Mouse (Mus musculus) kidney, embryonic 15.5 days (tissue): ENCODE results near the gene Pik3r1. TPM values are rescaled to one million over a fixed set of nuclear protein-coding genes. Genes with fewer than 3 reads are reported as not detected.

Experiments
- ATAC-seq: fragments of 200-750 bp; cut with Nextera tagmentation; replicated peaks from 2 replicates; pipeline ENCODE4 v1.8.0; 2017; ENCODE audit warnings: moderate TSS enrichment; ENCODE audit not compliant: low FRiP score
- H3K27ac ChIP-seq: fragments of 300-500 bp; sonication (generic); 2 replicates; pipeline ENCODE4 v1.5.1; 2015; ENCODE audit warnings: mild to moderate bottlenecking, inconsistent platforms
- H3K27me3 ChIP-seq: fragments of 300-500 bp; sonication (generic); 2 replicates; pipeline ENCODE4 v1.6.1; 2015; ENCODE audit warnings: inconsistent platforms
- H3K36me3 ChIP-seq: fragments of 300-500 bp; sonication (generic); 2 replicates; pipeline ENCODE4 v1.6.1; 2015; ENCODE audit warnings: inconsistent platforms
- H3K4me1 ChIP-seq: fragments of 300-500 bp; sonication (generic); 2 replicates; pipeline ENCODE4 v1.6.1; 2015; ENCODE audit warnings: inconsistent platforms
- H3K4me2 ChIP-seq: fragments of 300-500 bp; sonication (generic); 2 replicates; pipeline ENCODE4 v1.6.1; 2015; ENCODE audit warnings: moderate library complexity, mild to moderate bottlenecking, inconsistent platforms
- H3K4me3 ChIP-seq: fragments of 300-500 bp; sonication (generic); replicated peaks from 2 replicates; pipeline ENCODE4 v1.5.1; 2015; ENCODE audit warnings: mild to moderate bottlenecking, inconsistent platforms
- H3K9ac ChIP-seq: fragments of 300-500 bp; sonication (generic); 2 replicates; pipeline ENCODE4 v1.6.1; 2015; ENCODE audit warnings: mild to moderate bottlenecking, inconsistent platforms
- H3K9me3 ChIP-seq: fragments of 300-500 bp; sonication (generic); replicated peaks from 2 replicates; pipeline ENCODE4 v1.6.1; 2016; ENCODE audit warnings: inconsistent platforms
- WGBS: fragments of 180-500 bp; shearing (Covaris S2); methylation state at CpG from one replicate; pipeline ENCODE4 v1.1.7; 2015; ENCODE audit warnings: mixed read lengths; 5-methylcytosine and 5-hydroxymethylcytosine counted together
- polyA plus RNA-seq: library from polyadenylated mRNA; unstranded; fragments of >200 nt; fragmentation: Nextera tagmentation; extraction: Ambion mirVana; gene quantifications from 2 replicates; pipeline ENCODE4 v1.2.1, GENCODE M21; 2015

The Pik3r1 gene
- polyA plus RNA-seq, 1 experiment from 2014 or later: 40.3 TPM

- H3K36me3 ChIP-seq: no peaks in the 10 kb centered on the region
- H3K4me3 ChIP-seq: no peak overlapping the region
- no peaks in the 10 kb centered on the region for H3K27me3 ChIP-seq
- WGBS: 79% methylated on average over 10 of the region's 10 CpGs
- H3K9ac ChIP-seq: no peak overlapping the region
- ATAC-seq: no peak
- peaks cover 62% of the 10 kb centered on the region for H3K4me1 ChIP-seq
- H3K27ac ChIP-seq: peak overlapping the region; percentile 48; the same call in 1 of the 2 replicates
- H3K4me2 ChIP-seq: no peak overlapping the region
- H3K9me3 ChIP-seq: no peaks in the 10 kb centered on the region
Measured at GRCm38 (mm10) chr13:101732675-101733074, 35.3 kb downstream of the Pik3r1 start.

GRCm38 (mm10) chr13:101731777-101732176 is 36.2 kb downstream of the Pik3r1 start:
- no peaks in the 10 kb centered on the region for H3K27me3 ChIP-seq
- peaks cover 56% of the 10 kb centered on the region for H3K4me1 ChIP-seq
- H3K4me3 ChIP-seq: no peak overlapping the region
- ATAC-seq: no peak; the same call in 1 of the 2 replicates
- H3K4me2 ChIP-seq: no peak overlapping the region
- no peak overlapping the region for H3K9ac ChIP-seq
- H3K36me3 ChIP-seq: no peaks in the 10 kb centered on the region
- no peaks in the 10 kb centered on the region for H3K9me3 ChIP-seq
- WGBS: 68% methylated on average over 7 of the region's 7 CpGs
- H3K27ac ChIP-seq: 0 out of 2 replicates have a peak overlapping the region, but pooled peaks have one; percentile 48

GRCm38 (mm10) chr13:101730351-101730750 is 37.7 kb downstream of the Pik3r1 start:
- peak overlapping the region; percentile 58; the same call in 1 of the 2 replicates for H3K27ac ChIP-seq
- H3K4me1 ChIP-seq: peaks cover 42% of the 10 kb centered on the region
- H3K4me3 ChIP-seq: no peak overlapping the region
- no peak for ATAC-seq
- no peak overlapping the region for H3K4me2 ChIP-seq
- no peaks in the 10 kb centered on the region for H3K27me3 ChIP-seq
- no peak overlapping the region for H3K9ac ChIP-seq
- no peaks in the 10 kb centered on the region for H3K36me3 ChIP-seq
- WGBS: 70% methylated on average over 8 of the region's 8 CpGs
- no peaks in the 10 kb centered on the region for H3K9me3 ChIP-seq

- H3K27ac ChIP-seq: peak overlapping the region; percentile 58
- H3K4me1 ChIP-seq: peaks cover 40% of the 10 kb centered on the region
- H3K9ac ChIP-seq: no peak overlapping the region
- H3K4me2 ChIP-seq: no peak overlapping the region
- H3K36me3 ChIP-seq: no peaks in the 10 kb centered on the region
- WGBS: 60% methylated on average over 4 of the region's 4 CpGs
- H3K9me3 ChIP-seq: no peaks in the 10 kb centered on the region
- no peak overlapping the region for H3K4me3 ChIP-seq
- peak; percentile 45; the same call in 1 of the 2 replicates for ATAC-seq
- no peaks in the 10 kb centered on the region for H3K27me3 ChIP-seq
Measured at GRCm38 (mm10) chr13:101729248-101730055, 38.6 kb downstream of the Pik3r1 start.

- 61% methylated on average over 7 of the region's 7 CpGs for WGBS
- Histone ChIP-seq H3K9ac (no peak overlapping the region), H3K27ac (0 out of 2 replicates have a peak overlapping the region, but pooled peaks have one; percentile 15), H3K36me3 (no peaks in the 10 kb centered on the region), H3K4me2 (no peak overlapping the region), H3K4me1 (peaks cover 42% of the 10 kb centered on the region), H3K27me3 (no peaks in the 10 kb centered on the region), H3K9me3 (no peaks in the 10 kb centered on the region), H3K4me3 (no peak overlapping the region)
- no peak for ATAC-seq
Measured at GRCm38 (mm10) chr13:101728816-101729215, 39.2 kb downstream of the Pik3r1 start.

- Histone ChIP-seq H3K36me3 (no peaks in the 10 kb centered on the region), H3K9ac (no peak overlapping the region), H3K27ac (0 out of 2 replicates have a peak overlapping the region, but pooled peaks have one; percentile 15), H3K27me3 (no peaks in the 10 kb centered on the region), H3K4me1 (peaks cover 41% of the 10 kb centered on the region), H3K9me3 (no peaks in the 10 kb centered on the region), H3K4me2 (no peak overlapping the region), H3K4me3 (no peak overlapping the region)
- no peak for ATAC-seq
- 82% methylated on average over 3 of the region's 3 CpGs for WGBS
Measured at GRCm38 (mm10) chr13:101728300-101728699, 39.7 kb downstream of the Pik3r1 start.

- H3K9ac ChIP-seq: no peak overlapping the region
- no peaks in the 10 kb centered on the region for H3K36me3 ChIP-seq
- H3K27me3 ChIP-seq: no peaks in the 10 kb centered on the region
- WGBS: 49% methylated on average over 5 of the region's 5 CpGs
- H3K9me3 ChIP-seq: no peaks in the 10 kb centered on the region
- H3K4me2 ChIP-seq: no peak overlapping the region
- no peak for ATAC-seq
- H3K4me1 ChIP-seq: peaks cover 37% of the 10 kb centered on the region
- H3K27ac ChIP-seq: no peak overlapping the region
- no peak overlapping the region for H3K4me3 ChIP-seq
Measured at GRCm38 (mm10) chr13:101727837-101728236, 40.2 kb downstream of the Pik3r1 start.

- no peaks in the 10 kb centered on the region for H3K36me3 ChIP-seq
- WGBS: 94% methylated on average over 3 of the region's 3 CpGs
- no peak overlapping the region for H3K4me2 ChIP-seq
- no peak for ATAC-seq
- H3K9me3 ChIP-seq: no peaks in the 10 kb centered on the region
- H3K27ac ChIP-seq: no peak overlapping the region
- no peak overlapping the region for H3K9ac ChIP-seq
- H3K4me3 ChIP-seq: no peak overlapping the region
- peaks cover 32% of the 10 kb centered on the region for H3K4me1 ChIP-seq
- H3K27me3 ChIP-seq: no peaks in the 10 kb centered on the region
Measured at GRCm38 (mm10) chr13:101726922-101727321, 41.1 kb downstream of the Pik3r1 start.

GRCm38 (mm10) chr13:101721901-101722595 is 46.0 kb downstream of the Pik3r1 start:
- H3K27ac ChIP-seq: no peak overlapping the region
- no peaks in the 10 kb centered on the region for H3K9me3 ChIP-seq
- H3K9ac ChIP-seq: no peak overlapping the region
- H3K4me3 ChIP-seq: no peak overlapping the region
- ATAC-seq: no peak
- H3K36me3 ChIP-seq: no peaks in the 10 kb centered on the region
- WGBS: 91% methylated on average over 9 of the region's 9 CpGs
- peaks cover 32% of the 10 kb centered on the region for H3K4me1 ChIP-seq
- H3K4me2 ChIP-seq: no peak overlapping the region
- H3K27me3 ChIP-seq: no peaks in the 10 kb centered on the region

- H3K36me3 ChIP-seq: no peaks in the 10 kb centered on the region
- peaks cover 32% of the 10 kb centered on the region for H3K4me1 ChIP-seq
- no peak overlapping the region for H3K4me3 ChIP-seq
- H3K9ac ChIP-seq: no peak overlapping the region
- H3K4me2 ChIP-seq: no peak overlapping the region
- WGBS: 90% methylated on average over 1 of the region's 2 CpGs
- ATAC-seq: no peak
- H3K27me3 ChIP-seq: no peaks in the 10 kb centered on the region
- no peak overlapping the region for H3K27ac ChIP-seq
- H3K9me3 ChIP-seq: no peaks in the 10 kb centered on the region
Measured at GRCm38 (mm10) chr13:101721154-101721553, 46.9 kb downstream of the Pik3r1 start.

GRCm38 (mm10) chr13:101719312-101719870 is 48.6 kb downstream of the Pik3r1 start:
- Histone ChIP-seq H3K9ac (no peak overlapping the region), H3K4me1 (peaks cover 43% of the 10 kb centered on the region), H3K4me2 (peak overlapping the region; percentile 46), H3K36me3 (no peaks in the 10 kb centered on the region), H3K27me3 (no peaks in the 10 kb centered on the region), H3K27ac (peak overlapping the region; percentile 55), H3K9me3 (no peaks in the 10 kb centered on the region), H3K4me3 (0 out of 2 replicates have a peak overlapping the region, but pooled peaks have one; percentile 5)
- peak; percentile 46 for ATAC-seq
- 8% methylated on average over 11 of the region's 11 CpGs for WGBS

GRCm38 (mm10) chr13:101718744-101719143 is 49.3 kb downstream of the Pik3r1 start:
- H3K27ac ChIP-seq: peak overlapping the region; percentile 55
- peak overlapping the region; percentile 46 for H3K4me2 ChIP-seq
- no peak for ATAC-seq
- H3K4me3 ChIP-seq: no peak overlapping the region
- H3K27me3 ChIP-seq: no peaks in the 10 kb centered on the region
- H3K36me3 ChIP-seq: no peaks in the 10 kb centered on the region
- peaks cover 41% of the 10 kb centered on the region for H3K4me1 ChIP-seq
- no peaks in the 10 kb centered on the region for H3K9me3 ChIP-seq
- H3K9ac ChIP-seq: no peak overlapping the region
- WGBS: 42% methylated on average over 7 of the region's 7 CpGs
